Mouse (Mus musculus): ENCODE results near the gene Tshz2.

Tshz2 gene

GRCm38 (mm10) chr2:170009729-170010128, 376.9 kb downstream of the Tshz2 start:
- DNase-seq (ENCODE audit: low spot score) = no peak

- no peak for DNase-seq (ENCODE audit: low spot score)
Observed at GRCm38 (mm10) chr2:170011858-170012257, 379.0 kb downstream of the Tshz2 start.

- no peak for DNase-seq (ENCODE audit: low spot score)
Observed at GRCm38 (mm10) chr2:170017302-170017701, 384.5 kb downstream of the Tshz2 start.

- DNase-seq (ENCODE audit: low spot score) = no peak
Observed at GRCm38 (mm10) chr2:170017926-170018325, 385.1 kb downstream of the Tshz2 start.

GRCm38 (mm10) chr2:170022953-170023352, 390.1 kb downstream of the Tshz2 start:
- no peak for DNase-seq (ENCODE audit: low spot score)

GRCm38 (mm10) chr2:170023741-170024140, 390.9 kb downstream of the Tshz2 start:
- no peak for DNase-seq (ENCODE audit: low spot score)

- DNase-seq (ENCODE audit: low spot score) = no peak
Observed at GRCm38 (mm10) chr2:170024939-170025338, 392.1 kb downstream of the Tshz2 start.

GRCm38 (mm10) chr2:170025896-170026295, 393.1 kb downstream of the Tshz2 start:
- DNase-seq (ENCODE audit: low spot score) = no peak

- DNase-seq (ENCODE audit: low spot score) = no peak
Observed at GRCm38 (mm10) chr2:170027837-170028236, 395.0 kb downstream of the Tshz2 start.

GRCm38 (mm10) chr2:170028488-170029303, 395.9 kb downstream of the Tshz2 start:
- DNase-seq (ENCODE audit: low spot score) = no peak

- no peak for DNase-seq (ENCODE audit: low spot score)
Observed at GRCm38 (mm10) chr2:170029304-170029856, 396.6 kb downstream of the Tshz2 start.

- no peak for DNase-seq (ENCODE audit: low spot score)
Observed at GRCm38 (mm10) chr2:170031226-170031625, 398.4 kb downstream of the Tshz2 start.

GRCm38 (mm10) chr2:170031872-170032271, 399.1 kb downstream of the Tshz2 start:
- DNase-seq (ENCODE audit: low spot score) = no peak

- no peak for DNase-seq (ENCODE audit: low spot score)
Observed at GRCm38 (mm10) chr2:170033219-170033618, 400.4 kb downstream of the Tshz2 start.

GRCm38 (mm10) chr2:170034794-170035193, 402.0 kb downstream of the Tshz2 start:
- no peak for DNase-seq (ENCODE audit: low spot score)

- no peak for DNase-seq (ENCODE audit: low spot score)
Observed at GRCm38 (mm10) chr2:170036791-170037241, 404.0 kb downstream of the Tshz2 start.

GRCm38 (mm10) chr2:170037346-170037745, 404.5 kb downstream of the Tshz2 start:
- DNase-seq (ENCODE audit: low spot score) = no peak

- no peak for DNase-seq (ENCODE audit: low spot score)
Observed at GRCm38 (mm10) chr2:170039772-170040171, 407.0 kb downstream of the Tshz2 start.

GRCm38 (mm10) chr2:170041101-170041500, 408.3 kb downstream of the Tshz2 start:
- peak; percentile 36 for DNase-seq (ENCODE audit: low spot score)

GRCm38 (mm10) chr2:170042471-170043213, 409.8 kb downstream of the Tshz2 start:
- no peak for DNase-seq (ENCODE audit: low spot score)

- no peak for DNase-seq (ENCODE audit: low spot score)
Observed at GRCm38 (mm10) chr2:170043290-170043689, 410.5 kb downstream of the Tshz2 start.

GRCm38 (mm10) chr2:170045896-170046295, 413.1 kb downstream of the Tshz2 start:
- no peak for DNase-seq (ENCODE audit: low spot score)

Measured in ovary, postnatal 36 days (tissue).